Mouse (Mus musculus): ENCODE measurements around the gene Gm8926.
"Not testable (repeated sequence)": the region's sequence is repeated elsewhere in the genome, so short reads cannot be mapped to it uniquely, and the experiment has no call there.

Gm8926 gene

DNA sequence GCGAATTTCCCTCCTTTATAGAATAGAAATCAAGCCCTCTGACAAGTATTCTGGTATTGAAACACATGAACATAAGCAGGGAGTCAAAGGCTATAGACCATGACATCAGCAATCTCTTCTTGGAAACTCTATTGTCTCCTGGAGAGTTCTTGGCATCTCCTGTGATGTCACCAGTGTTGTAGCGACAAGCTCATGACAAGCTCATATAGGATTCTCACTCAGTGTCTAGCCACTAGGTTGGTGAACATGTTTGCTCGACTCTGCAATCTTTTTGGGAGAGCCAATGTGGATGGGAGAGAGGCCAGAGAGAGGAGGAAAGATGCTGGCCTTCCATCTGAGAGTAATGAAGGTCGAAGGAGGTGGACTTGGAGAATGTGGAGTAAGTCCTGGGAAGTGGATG is at the start of gene Gm8926:
Gm8926 (plus strand) TSS at position 301 of the 400 bp plus-strand sequence.
- not testable (repeated sequence) for DNase-seq (ENCODE audit: low spot score in 2 of 2)
